Mouse (Mus musculus) kidney, embryonic 16.5 days (tissue): Measurements from ENCODE around the gene Snrpd3. TPM values are rescaled to one million over a fixed set of nuclear protein-coding genes. Genes with fewer than 3 reads are reported as not detected.
A peak's percentile ranks its signal among the peaks of the same experiment; 100 is the strongest.

Experiments used
- ATAC-seq: fragments of 200-750 bp; cut with Nextera tagmentation; 2 replicates; pipeline ENCODE4 v1.8.0; 2017; ENCODE audit warnings: moderate TSS enrichment; ENCODE audit not compliant: low FRiP score, low TSS enrichment
- H3K27ac ChIP-seq: fragments of 300-500 bp; sonication (generic); 2 replicates; pipeline ENCODE4 v1.5.1; 2014; ENCODE audit warnings: low read length
- H3K27me3 ChIP-seq: fragments of 300-500 bp; sonication (generic); 2 replicates; pipeline ENCODE4 v1.6.1; 2014; ENCODE audit warnings: low read length, control low read depth, mixed read lengths; ENCODE audit not compliant: insufficient read depth
- H3K36me3 ChIP-seq: fragments of 300-500 bp; sonication (generic); 2 replicates; pipeline ENCODE4 v1.6.1; 2014; ENCODE audit warnings: low read length, control low read depth, mixed read lengths; ENCODE audit not compliant: insufficient read depth
- H3K4me1 ChIP-seq: fragments of 300-500 bp; sonication (generic); 2 replicates; pipeline ENCODE4 v1.6.1; 2014; ENCODE audit warnings: low read length, control low read depth, mixed read lengths; ENCODE audit not compliant: insufficient read depth
- H3K4me2 ChIP-seq: fragments of 300-500 bp; sonication (generic); replicated peaks from 2 replicates; pipeline ENCODE4 v1.6.1; 2014; ENCODE audit warnings: low read depth, low read length
- H3K4me3 ChIP-seq: fragments of 300-500 bp; sonication (generic); 2 replicates; pipeline ENCODE4 v1.5.1; 2014; ENCODE audit warnings: mild to moderate bottlenecking, low read length
- H3K9ac ChIP-seq: fragments of 300-500 bp; sonication (generic); replicated peaks from 2 replicates; pipeline ENCODE4 v1.6.1; 2014; ENCODE audit warnings: low read length
- H3K9me3 ChIP-seq: fragments of 300-500 bp; sonication (generic); 2 replicates; pipeline ENCODE4 v1.6.1; 2016; ENCODE audit warnings: low read length, control low read depth
- WGBS: fragments of 180-500 bp; shearing (Covaris S2); extraction: QIAGEN DNeasy Blood & Tissue Kit; methylation state at CpG from one replicate; pipeline ENCODE4 v1.1.7; 2014; 5-methylcytosine and 5-hydroxymethylcytosine counted together
- polyA plus RNA-seq: library from polyadenylated mRNA; unstranded; fragments of >200 nt; fragmentation: Nextera tagmentation; extraction: Ambion mirVana; gene quantifications from 2 replicates; pipeline ENCODE4 v1.2.1, GENCODE M21; 2015

The Snrpd3 gene
- polyA plus RNA-seq, 1 experiment from 2014 or later, result 156 TPM

GRCm38 (mm10) chr10:75568029-75568428, 50.7 kb downstream of the Snrpd3 start:
- 27% methylated on average over 5 of the region's 5 CpGs for WGBS
- Histone ChIP-seq H3K9me3 (no peaks in the 10 kb centered on the region), H3K4me2 (peak overlapping the region; percentile 45), H3K36me3 (no peaks in the 10 kb centered on the region), H3K27ac (peak overlapping the region; percentile 67), H3K4me1 (peaks cover 25% of the 10 kb centered on the region), H3K4me3 (peak overlapping the region; percentile 45), H3K9ac (peak overlapping the region; percentile 58; the same call in 1 of the 2 replicates), H3K27me3 (no peaks in the 10 kb centered on the region)
- no peak for ATAC-seq

DNA sequence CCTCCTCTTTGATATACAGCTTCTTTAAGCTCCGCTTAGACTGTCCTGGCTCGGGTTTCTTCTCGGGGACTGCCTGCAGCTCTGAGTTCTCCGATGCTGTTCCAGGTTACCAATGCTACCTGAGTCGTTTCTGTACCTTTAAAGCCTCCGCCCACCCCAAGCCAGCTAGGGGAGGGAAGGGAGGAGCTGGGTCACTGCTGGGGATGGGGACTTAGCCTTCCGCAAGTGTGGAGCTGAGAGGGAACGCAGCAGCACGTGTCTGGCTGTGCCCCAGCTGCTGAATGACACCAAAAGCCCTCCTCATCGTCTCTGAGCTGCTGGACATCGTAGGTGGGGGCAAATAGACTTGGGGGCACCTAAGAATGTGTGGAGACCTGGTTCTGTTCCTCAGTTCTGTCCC, 51.1 kb downstream of the Snrpd3 start:
- H3K4me1 ChIP-seq, result peaks cover 26% of the 10 kb centered on the region
- H3K4me3 ChIP-seq, result peak overlapping the region; percentile 45
- peak overlapping the region; percentile 45 for H3K4me2 ChIP-seq
- peak overlapping the region; percentile 67 for H3K27ac ChIP-seq
- no peaks in the 10 kb centered on the region for H3K36me3 ChIP-seq
- WGBS, result 4% methylated on average over 11 of the region's 11 CpGs
- H3K9ac ChIP-seq, result peak overlapping the region; percentile 58
- peak; percentile 43 for ATAC-seq
- no peaks in the 10 kb centered on the region for H3K9me3 ChIP-seq
- H3K27me3 ChIP-seq, result no peaks in the 10 kb centered on the region

DNA sequence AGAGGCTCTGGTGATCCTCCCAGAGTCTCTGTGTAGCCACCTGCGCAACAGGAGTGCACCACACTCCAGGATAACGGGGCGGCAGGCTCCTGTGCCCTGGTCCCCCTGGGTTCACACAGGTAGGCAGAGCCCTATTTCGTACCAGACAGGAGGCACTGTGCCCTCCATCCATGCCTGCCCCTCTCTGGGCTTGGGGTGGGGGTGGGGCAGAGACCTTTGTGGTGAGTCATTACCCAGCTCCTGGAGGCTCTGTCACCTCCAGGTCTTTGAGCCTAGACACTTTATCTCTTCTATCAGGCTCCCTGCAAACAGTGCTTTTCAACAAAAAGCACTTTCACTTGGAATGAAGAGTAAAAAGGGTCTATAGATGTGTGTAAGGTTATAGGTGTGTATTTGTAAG, 51.5 kb downstream of the Snrpd3 start:
- Histone ChIP-seq H3K4me1 (peaks cover 30% of the 10 kb centered on the region), H3K4me2 (peak overlapping the region; percentile 45), H3K36me3 (no peaks in the 10 kb centered on the region), H3K4me3 (peak overlapping the region; percentile 45), H3K9ac (peak overlapping the region; percentile 58), H3K9me3 (no peaks in the 10 kb centered on the region), H3K27me3 (no peaks in the 10 kb centered on the region), H3K27ac (peak overlapping the region; percentile 67; the same call in 1 of the 2 replicates)
- whole genome bisulfite sequencing, result 18% methylated on average over 4 of the region's 4 CpGs
- ATAC-seq, result no peak

GRCm38 (mm10) chr10:75570981-75571657, 53.8 kb downstream of the Snrpd3 start:
- 27% methylated on average over 10 of the region's 10 CpGs for WGBS
- H3K27ac ChIP-seq, result peak overlapping the region; percentile 31
- H3K27me3 ChIP-seq, result no peaks in the 10 kb centered on the region
- H3K9me3 ChIP-seq, result no peaks in the 10 kb centered on the region
- peaks cover 26% of the 10 kb centered on the region for H3K4me1 ChIP-seq
- 0 out of 2 replicates have a peak overlapping the region, but pooled peaks have one; percentile 13 for H3K9ac ChIP-seq
- ATAC-seq, result no peak; the same call in 1 of the 2 replicates
- H3K4me3 ChIP-seq, result no peak overlapping the region
- H3K36me3 ChIP-seq, result no peaks in the 10 kb centered on the region
- peak overlapping the region; percentile 45 for H3K4me2 ChIP-seq

GRCm38 (mm10) chr10:75571937-75572336, 54.6 kb downstream of the Snrpd3 start:
- 53% methylated on average over 9 of the region's 9 CpGs for WGBS
- Histone ChIP-seq H3K27ac (peak overlapping the region; percentile 31; the same call in 1 of the 2 replicates), H3K9me3 (no peaks in the 10 kb centered on the region), H3K36me3 (no peaks in the 10 kb centered on the region), H3K9ac (no peak overlapping the region), H3K4me2 (peak overlapping the region; percentile 19), H3K27me3 (no peaks in the 10 kb centered on the region), H3K4me1 (peaks cover 26% of the 10 kb centered on the region), H3K4me3 (no peak overlapping the region; the same call in 1 of the 2 replicates)
- ATAC-seq, result no peak

GRCm38 (mm10) chr10:75573181-75573580, 55.8 kb downstream of the Snrpd3 start:
- Histone ChIP-seq H3K27me3 (no peaks in the 10 kb centered on the region), H3K9ac (no peak overlapping the region), H3K4me2 (no peak overlapping the region; the same call in 1 of the 2 replicates), H3K27ac (peak overlapping the region; percentile 76), H3K4me1 (peaks cover 20% of the 10 kb centered on the region), H3K36me3 (no peaks in the 10 kb centered on the region), H3K9me3 (no peaks in the 10 kb centered on the region), H3K4me3 (no peak overlapping the region)
- ATAC-seq, result peak; percentile 80
- 35% methylated on average over 10 of the region's 10 CpGs for WGBS

- peak overlapping the region; percentile 76 for H3K27ac ChIP-seq
- WGBS, result 88% methylated on average over 9 of the region's 9 CpGs
- H3K36me3 ChIP-seq, result no peaks in the 10 kb centered on the region
- no peaks in the 10 kb centered on the region for H3K27me3 ChIP-seq
- no peak overlapping the region for H3K9ac ChIP-seq
- H3K9me3 ChIP-seq, result no peaks in the 10 kb centered on the region
- peak; percentile 28; the same call in 1 of the 2 replicates for ATAC-seq
- peaks cover 14% of the 10 kb centered on the region; the same call in 1 of the 2 replicates for H3K4me1 ChIP-seq
- H3K4me3 ChIP-seq, result no peak overlapping the region
- no peak overlapping the region for H3K4me2 ChIP-seq
Observed at GRCm38 (mm10) chr10:75573965-75574364, 56.6 kb downstream of the Snrpd3 start.

GRCm38 (mm10) chr10:75579129-75579528, 61.8 kb downstream of the Snrpd3 start:
- no peak for ATAC-seq
- Histone ChIP-seq H3K4me3 (no peak overlapping the region), H3K36me3 (no peaks in the 10 kb centered on the region), H3K4me2 (no peak overlapping the region), H3K27ac (no peak overlapping the region), H3K4me1 (no peaks in the 10 kb centered on the region), H3K9ac (no peak overlapping the region), H3K9me3 (no peaks in the 10 kb centered on the region), H3K27me3 (no peaks in the 10 kb centered on the region)
- 81% methylated on average over 6 of the region's 6 CpGs for WGBS

GRCm38 (mm10) chr10:75585876-75586552, 68.7 kb downstream of the Snrpd3 start:
- Histone ChIP-seq H3K4me2 (peak overlapping the region; percentile 35; the same call in 1 of the 2 replicates), H3K9me3 (no peaks in the 10 kb centered on the region), H3K27ac (no peak overlapping the region), H3K36me3 (no peaks in the 10 kb centered on the region), H3K4me1 (peaks cover 37% of the 10 kb centered on the region), H3K4me3 (no peak overlapping the region), H3K9ac (no peak overlapping the region; the same call in 1 of the 2 replicates), H3K27me3 (no peaks in the 10 kb centered on the region)
- WGBS, result 17% methylated on average over 20 of the region's 20 CpGs
- ATAC-seq, result peak; percentile 55; the same call in 1 of the 2 replicates

DNA sequence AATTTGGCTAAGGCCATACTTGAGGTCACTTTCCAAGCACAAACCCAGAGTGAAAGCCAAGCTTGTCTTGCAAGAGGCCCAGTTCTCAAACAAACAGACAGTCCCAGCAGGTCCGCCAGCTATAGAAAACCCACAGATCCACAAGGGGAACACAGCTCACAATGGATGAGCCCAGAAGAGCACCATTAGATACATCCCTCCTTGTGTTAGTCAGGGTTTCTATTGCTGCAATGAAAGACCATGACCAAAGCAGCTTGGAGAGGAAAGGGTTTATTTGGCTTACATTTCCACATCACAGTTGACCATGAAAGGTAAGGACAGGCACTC, 69.2 kb downstream of the Snrpd3 start:
- H3K9me3 ChIP-seq, result no peaks in the 10 kb centered on the region
- H3K4me3 ChIP-seq, result no peak overlapping the region
- ATAC-seq, result no peak
- no peak overlapping the region for H3K27ac ChIP-seq
- no peak overlapping the region for H3K9ac ChIP-seq
- H3K4me2 ChIP-seq, result no peak overlapping the region
- peaks cover 42% of the 10 kb centered on the region for H3K4me1 ChIP-seq
- 89% methylated on average over 1 of the region's 1 CpGs for WGBS
- H3K27me3 ChIP-seq, result no peaks in the 10 kb centered on the region
- no peaks in the 10 kb centered on the region for H3K36me3 ChIP-seq
